Mouse (Mus musculus) bone marrow, adult 2 months (tissue): ENCODE measurements around the gene 1110059E24Rik. TPM values are rescaled to one million over a fixed set of nuclear protein-coding genes. Genes with fewer than 3 reads are reported as not detected.
"Not testable (repeated sequence)": the region's sequence is repeated elsewhere in the genome, so short reads cannot be mapped to it uniquely, and the experiment has no call there.

ENCODE experiments used
- H3K27ac ChIP-seq: fragments of 200-500 bp; 2 replicates; pipeline ENCODE4 v1.5.1; 2012; ENCODE audit warnings: low read depth, mild to moderate bottlenecking, control low read depth, inconsistent platforms, low read length; ENCODE audit not compliant: control insufficient read depth, poor library complexity, insufficient read depth
- H3K4me1 ChIP-seq: fragments of 200-500 bp; 2 replicates; pipeline ENCODE4 v1.6.1; 2011; ENCODE audit warnings: low read length; ENCODE audit not compliant: control insufficient read depth, insufficient read depth
- H3K4me3 ChIP-seq: fragments of 200-500 bp; replicated peaks from 2 replicates; pipeline ENCODE3; 2011; ENCODE audit warnings: mild to moderate bottlenecking, low read depth, low read length, control low read depth; ENCODE audit not compliant: control insufficient read depth
- CTCF ChIP-seq: fragments of 200-500 bp; IDR thresholded peaks from 2 replicates; pipeline ENCODE4 v1.5.1; 2011; ENCODE audit warnings: low read length, control low read depth; ENCODE audit not compliant: control insufficient read depth, insufficient read depth
- POLR2A ChIP-seq: fragments of 200-500 bp; IDR thresholded peaks from 2 replicates; pipeline ENCODE4 v1.6.1; 2011; ENCODE audit warnings: low read depth, mild to moderate bottlenecking, control low read depth, low read length, borderline replicate concordance; ENCODE audit not compliant: control insufficient read depth
- WGBS: fragments of 180-500 bp; shearing (Covaris S2); methylation state at CpG from one replicate; pipeline ENCODE4 v1.1.7; 2018; 5-methylcytosine and 5-hydroxymethylcytosine counted together
- polyA plus RNA-seq: library from polyadenylated mRNA; stranded (reverse); fragments of >200 nt; gene quantifications from 2 replicates; pipeline ENCODE4 v1.2.4, GENCODE M21; 2011; ENCODE audit warnings: low replicate concordance; ENCODE audit not compliant: missing spikeins, insufficient read depth, insufficient read length

The 1110059E24Rik gene
- polyA plus RNA-seq, 1 experiment, result 14.1 TPM

GRCm38 (mm10) chr19:21630656-21631331 lies 22.0 kb downstream of the 1110059E24Rik start:
- peak overlapping the region; percentile 45; the same call in 1 of the 2 replicates for H3K27ac ChIP-seq
- no peaks in the 10 kb centered on the region; the same call in 1 of the 2 replicates for H3K4me1 ChIP-seq
- 27% methylated on average over 14 of the region's 14 CpGs for WGBS
- no peak overlapping the region for H3K4me3 ChIP-seq
- no peak for TF ChIP-seq POLR2A
- no peak for TF ChIP-seq CTCF

- H3K4me1 ChIP-seq, result no peaks in the 10 kb centered on the region; the same call in 1 of the 2 replicates
- H3K4me3 ChIP-seq, result peak overlapping the region; percentile 9
- 53% methylated on average over 1 of the region's 1 CpGs for whole genome bisulfite sequencing
- TF ChIP-seq CTCF, result no peak
- no peak for TF ChIP-seq POLR2A
- H3K27ac ChIP-seq, result peak overlapping the region; percentile 16; the same call in 1 of the 2 replicates
Observed at GRCm38 (mm10) chr19:21629501-21629900, 23.3 kb downstream of the 1110059E24Rik start.

- WGBS, result 65% methylated on average over 1 of the region's 1 CpGs
- TF ChIP-seq CTCF, result no peak
- TF ChIP-seq POLR2A, result no peak
- no peak overlapping the region for H3K4me3 ChIP-seq
Observed at GRCm38 (mm10) chr19:21629030-21629429, 23.7 kb downstream of the 1110059E24Rik start.

GRCm38 (mm10) chr19:21628440-21628839 lies 24.3 kb downstream of the 1110059E24Rik start:
- WGBS, result 83% methylated on average over 11 of the region's 11 CpGs

More at GRCm38 (mm10) chr19:21629030-21629429, 23.7 kb downstream of the 1110059E24Rik start:
- Histone ChIP-seq H3K27ac (no peak overlapping the region), H3K4me1 (no peaks in the 10 kb centered on the region; the same call in 1 of the 2 replicates)

GRCm38 (mm10) chr19:21626271-21626988 lies 26.3 kb downstream of the 1110059E24Rik start:
- WGBS, result 77% methylated on average over 6 of the region's 6 CpGs
- no peak for TF ChIP-seq POLR2A
- TF ChIP-seq CTCF, result no peak
- Histone ChIP-seq H3K4me1 (no peaks in the 10 kb centered on the region; the same call in 1 of the 2 replicates), H3K4me3 (no peak overlapping the region), H3K27ac (no peak overlapping the region)

More at GRCm38 (mm10) chr19:21628440-21628839, 24.3 kb downstream of the 1110059E24Rik start:
- not testable (repeated sequence) for H3K4me1 ChIP-seq, H3K4me3 ChIP-seq, H3K27ac ChIP-seq

- Histone ChIP-seq H3K4me1 (no peaks in the 10 kb centered on the region; the same call in 1 of the 2 replicates), H3K4me3 (no peak overlapping the region), H3K27ac (no peak overlapping the region)
- WGBS, result 85% methylated on average over 4 of the region's 4 CpGs
- no peak for TF ChIP-seq CTCF
- TF ChIP-seq POLR2A, result no peak
Observed at GRCm38 (mm10) chr19:21624148-21624535, 28.6 kb downstream of the 1110059E24Rik start.

GRCm38 (mm10) chr19:21623410-21624147 lies 29.2 kb downstream of the 1110059E24Rik start:
- H3K4me3 ChIP-seq, result no peak overlapping the region
- no peak overlapping the region for H3K27ac ChIP-seq
- H3K4me1 ChIP-seq, result no peaks in the 10 kb centered on the region; the same call in 1 of the 2 replicates
- 68% methylated on average over 3 of the region's 3 CpGs for WGBS
- TF ChIP-seq POLR2A (no peak), CTCF (no peak)

- 39% methylated on average over 3 of the region's 3 CpGs for WGBS
- Histone ChIP-seq H3K27ac (no peak overlapping the region), H3K4me1 (no peaks in the 10 kb centered on the region; the same call in 1 of the 2 replicates), H3K4me3 (no peak overlapping the region)
- no peak for TF ChIP-seq CTCF
- no peak for TF ChIP-seq POLR2A
Observed at GRCm38 (mm10) chr19:21615801-21616200, 37.0 kb downstream of the 1110059E24Rik start.
